Mouse (Mus musculus) olfactory bulb, adult 2 months (tissue): Measurements from ENCODE around the gene Cop1. TPM values are rescaled to one million over a fixed set of nuclear protein-coding genes. Genes with fewer than 3 reads are reported as not detected.

Experiments
- H3K27ac ChIP-seq: fragments of 200-500 bp; 2 replicates; pipeline ENCODE4 v1.5.1; 2012; ENCODE audit warnings: low read depth, low read length; ENCODE audit not compliant: insufficient read depth
- H3K4me1 ChIP-seq: fragments of 200-500 bp; 2 replicates; pipeline ENCODE4 v1.6.1; 2012; ENCODE audit warnings: low read length; ENCODE audit not compliant: control insufficient read depth, insufficient read depth
- H3K4me3 ChIP-seq: fragments of 200-500 bp; 2 replicates; pipeline ENCODE4 v1.5.1; 2012; ENCODE audit warnings: mild to moderate bottlenecking, low read depth, low read length, moderate library complexity; ENCODE audit not compliant: insufficient read depth
- CTCF ChIP-seq: fragments of 200-500 bp; IDR thresholded peaks from 2 replicates; pipeline ENCODE4 v1.5.1; 2012; ENCODE audit warnings: low read depth, mild to moderate bottlenecking, low read length, moderate library complexity; ENCODE audit not compliant: insufficient read depth
- POLR2A ChIP-seq: fragments of 200-500 bp; IDR thresholded peaks from 2 replicates; pipeline ENCODE4 v1.6.1; 2012; ENCODE audit warnings: mild to moderate bottlenecking, low read depth, low read length, moderate library complexity; ENCODE audit not compliant: insufficient read depth
- WGBS: fragments of 180-500 bp; shearing (Covaris S2); methylation state at CpG from one replicate; pipeline ENCODE4 v1.1.7; 2018; 5-methylcytosine and 5-hydroxymethylcytosine counted together
- polyA plus RNA-seq: library from polyadenylated mRNA; stranded (reverse); fragments of >200 nt; gene quantifications from 2 replicates; pipeline ENCODE4 v1.2.4, GENCODE M21; 2012; ENCODE audit warnings: low replicate concordance; ENCODE audit not compliant: missing spikeins, insufficient read depth, insufficient read length

Cop1 gene
- polyA plus RNA-seq, 1 experiment, result not detected

- Histone ChIP-seq H3K27ac (no peak overlapping the region), H3K4me3 (no peak overlapping the region), H3K4me1 (no peaks in the 10 kb centered on the region)
- 64% methylated on average over 1 of the region's 1 CpGs for WGBS
- TF ChIP-seq CTCF (no peak), POLR2A (no peak)
Observed at GRCm38 (mm10) chr1:159281861-159282260, 49.7 kb downstream of the Cop1 start.

- Histone ChIP-seq H3K27ac (no peak overlapping the region), H3K4me3 (no peak overlapping the region), H3K4me1 (no peaks in the 10 kb centered on the region)
- TF ChIP-seq CTCF (no peak), POLR2A (no peak)
- 77% methylated on average over 1 of the region's 1 CpGs for WGBS
Observed at GRCm38 (mm10) chr1:159286833-159287232, 54.7 kb downstream of the Cop1 start.

GRCm38 (mm10) chr1:159290219-159290618, 58.1 kb downstream of the Cop1 start:
- TF ChIP-seq POLR2A (no peak), CTCF (no peak)
- H3K4me1 ChIP-seq, result no peaks in the 10 kb centered on the region
- H3K4me3 ChIP-seq, result no peak overlapping the region

DNA sequence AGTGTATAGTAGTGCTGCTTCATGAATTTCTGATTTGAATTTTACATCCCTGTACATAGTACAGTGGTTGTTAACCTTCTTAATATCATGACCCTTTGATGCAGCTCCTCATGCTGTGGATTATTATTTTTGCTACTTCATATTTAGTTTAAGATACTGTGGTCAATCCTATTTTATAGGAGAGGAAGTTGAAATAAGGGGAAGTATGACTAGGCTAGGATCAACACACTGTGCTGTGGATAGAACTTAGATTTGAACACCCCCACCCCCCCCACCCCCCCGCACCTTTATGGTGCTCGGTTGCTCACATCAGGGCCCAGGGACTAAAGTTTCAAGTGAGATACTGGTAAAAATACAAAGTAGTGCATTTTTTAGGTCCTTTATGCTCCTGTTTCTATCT, 58.7 kb downstream of the Cop1 start:
- 92% methylated on average over 2 of the region's 2 CpGs for WGBS
- TF ChIP-seq POLR2A (no peak), CTCF (no peak)

More at GRCm38 (mm10) chr1:159290219-159290618, 58.1 kb downstream of the Cop1 start:
- H3K27ac ChIP-seq, result no peak overlapping the region

DNA sequence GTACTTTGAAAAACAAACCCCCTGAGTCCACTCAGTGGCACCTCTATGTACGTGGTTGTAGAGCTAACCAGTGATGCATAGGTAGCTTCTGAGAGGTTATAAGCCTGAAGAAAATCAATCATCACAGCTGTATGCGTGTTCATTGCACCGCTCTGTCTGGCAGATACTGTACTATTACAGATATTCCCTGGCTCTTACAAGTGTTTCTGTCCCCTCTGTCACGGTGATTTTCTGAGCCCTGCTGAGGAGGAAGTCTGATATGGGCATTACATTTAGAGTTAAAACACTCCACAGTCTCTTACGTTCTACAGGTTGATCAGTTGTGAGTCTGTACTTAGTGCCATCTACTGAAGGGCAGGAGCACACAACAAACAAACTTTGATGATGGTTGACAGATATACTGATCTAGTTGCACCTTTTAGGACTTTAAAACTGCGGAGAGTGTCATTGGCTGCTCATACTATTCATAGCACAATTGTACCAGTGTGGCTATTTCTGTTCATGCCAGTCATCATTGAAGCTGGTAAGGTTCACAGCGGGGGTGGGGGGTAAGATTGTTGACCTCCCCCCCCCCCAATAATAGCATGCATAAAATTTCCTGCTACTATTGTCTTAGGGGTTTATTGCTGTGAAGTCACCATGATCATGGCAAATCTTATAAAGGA, 69.4 kb downstream of the Cop1 start:
- Histone ChIP-seq H3K27ac (no peak overlapping the region), H3K4me3 (no peak overlapping the region), H3K4me1 (no peaks in the 10 kb centered on the region)
- TF ChIP-seq POLR2A (no peak), CTCF (no peak)
- WGBS, result 96% methylated on average over 7 of the region's 7 CpGs

More for the DNA sequence above, 58.7 kb downstream of the Cop1 start:
- Histone ChIP-seq H3K4me3 (no peak overlapping the region), H3K4me1 (no peaks in the 10 kb centered on the region), H3K27ac (no peak overlapping the region)

GRCm38 (mm10) chr1:159313625-159314024, 81.5 kb downstream of the Cop1 start:
- no peaks in the 10 kb centered on the region for H3K4me1 ChIP-seq
- WGBS, result 83% methylated on average over 2 of the region's 2 CpGs
- no peak overlapping the region for H3K4me3 ChIP-seq
- TF ChIP-seq CTCF (no peak), POLR2A (no peak)
- H3K27ac ChIP-seq, result no peak overlapping the region

DNA sequence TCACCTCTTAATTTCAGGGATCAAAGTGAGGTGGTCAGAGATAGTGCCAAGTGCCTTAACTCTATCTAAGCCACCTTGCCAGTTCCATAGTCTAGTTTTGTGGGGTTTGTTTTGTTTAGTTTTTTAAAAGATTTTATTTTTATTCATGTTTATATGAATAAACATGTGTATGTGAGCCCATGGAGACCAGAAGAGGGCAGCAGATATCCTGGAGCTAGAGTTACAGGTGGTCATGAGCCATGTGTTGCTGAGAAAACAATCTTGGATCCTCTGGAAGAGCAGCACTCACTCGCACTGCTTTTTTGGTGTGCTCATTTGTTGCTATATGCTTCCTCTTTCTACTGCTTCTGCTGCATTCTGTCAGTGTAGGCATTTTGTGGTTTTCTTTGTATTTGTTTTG, 90.5 kb downstream of the Cop1 start:
- TF ChIP-seq CTCF (no peak), POLR2A (no peak)
- WGBS, result 88% methylated on average over 1 of the region's 1 CpGs
- Histone ChIP-seq H3K4me1 (no peaks in the 10 kb centered on the region), H3K27ac (no peak overlapping the region), H3K4me3 (no peak overlapping the region)

- 88% methylated on average over 4 of the region's 4 CpGs for WGBS
- TF ChIP-seq POLR2A (no peak), CTCF (no peak)
- Histone ChIP-seq H3K4me3 (no peak overlapping the region), H3K4me1 (no peaks in the 10 kb centered on the region), H3K27ac (no peak overlapping the region)
Observed at GRCm38 (mm10) chr1:159331008-159331407, 98.9 kb downstream of the Cop1 start.

- no peak for TF ChIP-seq POLR2A
- H3K4me3 ChIP-seq, result no peak overlapping the region
- WGBS, result 93% methylated on average over 4 of the region's 4 CpGs
- no peak overlapping the region for H3K27ac ChIP-seq
- no peaks in the 10 kb centered on the region for H3K4me1 ChIP-seq
Observed at GRCm38 (mm10) chr1:159334157-159334556, 102.0 kb downstream of the Cop1 start.

DNA sequence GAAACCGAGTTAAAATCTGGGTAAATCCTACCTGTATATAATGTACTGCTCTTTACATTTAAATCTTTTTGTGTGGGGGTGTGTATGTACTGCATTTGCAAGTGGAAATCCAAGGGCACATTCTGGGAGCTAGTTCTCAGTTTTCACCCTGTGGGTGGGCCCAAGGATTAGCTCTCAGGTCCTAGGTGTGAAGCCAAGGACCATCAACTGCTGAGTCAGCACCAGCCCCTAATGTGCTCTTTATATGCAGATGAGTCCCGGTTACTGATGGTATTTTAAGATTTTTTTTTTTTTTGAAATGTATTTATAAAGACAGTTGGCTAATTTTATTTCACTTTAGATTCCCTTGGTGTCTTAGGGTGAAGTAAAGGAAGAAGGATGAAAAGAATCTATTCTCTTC, 110.2 kb downstream of the Cop1 start:
- no peak overlapping the region for H3K4me3 ChIP-seq
- H3K4me1 ChIP-seq, result no peaks in the 10 kb centered on the region
- WGBS, result 82% methylated on average over 2 of the region's 2 CpGs
- TF ChIP-seq POLR2A, result no peak
- TF ChIP-seq CTCF, result no peak
- H3K27ac ChIP-seq, result no peak overlapping the region
